Mouse (Mus musculus) erythroblast, adult 5-6 weeks (primary cell): Measurements from ENCODE around the gene Vmn1r230. TPM values are rescaled to one million over a fixed set of nuclear protein-coding genes. Genes with fewer than 3 reads are reported as not detected.

Experiments
- ATAC-seq: replicated peaks from 2 replicates; pipeline ENCODE4 v1.8.0; 2016; ENCODE audit warnings: moderate number of reproducible peaks, mild to moderate bottlenecking, moderate TSS enrichment, inconsistent platforms; ENCODE audit not compliant: poor library complexity, low FRiP score, severe bottlenecking
- total RNA-seq, 2 experiments: library from RNA; stranded (forward) in 1 of 2; stranded (reverse) in 1 of 2; fragments of 150-400 nt in 1 of 2; fragments of 200-764, 138-1000 nt in 1 of 2; gene quantifications; 2 replicates each; pipeline versions ENCODE4 v1.2.3 to v1.2.4; 2015 to 2017; ENCODE audit warnings: low replicate concordance in 2 of 2

The Vmn1r230 gene
- total RNA-seq (2015; ENCODE audit: low replicate concordance) (not detected in 2 replicates), total RNA-seq (2017; ENCODE audit: low replicate concordance) (not detected in 2 replicates)

DNA sequence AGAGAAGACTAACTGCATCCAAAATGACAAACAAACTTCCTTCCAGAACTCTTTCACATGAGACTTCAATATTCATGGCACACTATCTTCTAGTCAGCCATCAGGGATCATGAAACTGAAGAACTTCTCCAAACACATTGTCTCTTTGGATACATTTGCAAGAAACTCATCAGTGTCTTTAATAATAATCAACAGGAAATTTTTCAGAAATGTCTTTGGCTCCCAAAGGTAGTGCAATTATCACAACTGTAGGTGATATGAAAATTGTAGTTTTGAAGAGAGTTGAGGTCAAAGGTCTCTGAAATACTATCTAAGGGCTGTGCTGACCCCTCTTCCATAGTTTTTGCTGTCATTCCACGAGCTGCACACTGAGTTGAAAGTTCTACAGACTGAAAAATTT lies at the start of gene Vmn1r230:
Vmn1r230 (plus strand) TSS at position 301 of the 400 bp plus-strand sequence.
- no peak for ATAC-seq

DNA sequence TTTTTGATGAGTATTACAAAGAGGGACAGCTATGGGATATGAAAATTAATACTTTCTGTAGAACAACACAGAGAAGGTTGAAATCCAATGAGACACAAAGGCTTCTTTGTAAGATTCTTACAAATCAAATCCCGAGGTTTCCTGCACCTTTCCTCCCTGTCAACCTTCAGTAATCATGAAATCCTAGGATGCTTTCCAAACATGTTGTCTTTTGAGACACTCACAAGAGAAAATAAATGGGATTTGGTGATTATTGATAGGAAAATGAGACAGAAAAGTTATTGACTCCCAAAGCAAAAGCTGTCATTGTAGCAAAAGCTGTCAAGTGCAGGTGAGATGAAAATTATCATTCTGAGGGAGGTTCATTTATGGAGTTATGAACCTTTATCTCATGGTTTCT lies 29.0 kb upstream of the Vmn1r230 start, which contains the start of gene Vmn1r229:
Vmn1r229 (plus strand) TSS at position 301 of the 400 bp plus-strand sequence.
- ATAC-seq: no peak

Other genes with a start within 250 kb of the Vmn1r230 start
- gene Vmn2r110, start 244.0 kb upstream of the Vmn1r230 start, total RNA-seq (2015; ENCODE audit: low replicate concordance): not detected in 2 replicates
- not detected in 2 replicates for gene Vmn2r110, start 244.0 kb upstream of the Vmn1r230 start, total RNA-seq (2017; ENCODE audit: low replicate concordance)
- not detected in 2 replicates for gene Fpr-rs3, start 215.6 kb upstream of the Vmn1r230 start, total RNA-seq (2015; ENCODE audit: low replicate concordance)
- gene Fpr-rs3, start 215.6 kb upstream of the Vmn1r230 start, total RNA-seq (2017; ENCODE audit: low replicate concordance): not detected in 2 replicates
- not detected in 2 replicates for gene Vmn1r226, start 157.6 kb upstream of the Vmn1r230 start, total RNA-seq (2015; ENCODE audit: low replicate concordance)
- gene Vmn1r226, start 157.6 kb upstream of the Vmn1r230 start, total RNA-seq (2017; ENCODE audit: low replicate concordance): not detected in 2 replicates
- not detected in 2 replicates for gene Vmn1r227, start 110.6 kb upstream of the Vmn1r230 start, total RNA-seq (2015; ENCODE audit: low replicate concordance)
- gene Vmn1r227, start 110.6 kb upstream of the Vmn1r230 start, total RNA-seq (2017; ENCODE audit: low replicate concordance): not detected in 2 replicates
- gene Vmn1r228, start 54.3 kb upstream of the Vmn1r230 start, total RNA-seq (2015; ENCODE audit: low replicate concordance): not detected in 2 replicates
- gene Vmn1r228, start 54.3 kb upstream of the Vmn1r230 start, total RNA-seq (2017; ENCODE audit: low replicate concordance): 0.14 TPM in 1 of 2 replicates, not detected in the other
- gene Vmn1r229, start 28.9 kb upstream of the Vmn1r230 start, total RNA-seq (2015; ENCODE audit: low replicate concordance): not detected in 2 replicates
- 0.28 TPM in 1 of 2 replicates, not detected in the other for gene Vmn1r229, start 28.9 kb upstream of the Vmn1r230 start, total RNA-seq (2017; ENCODE audit: low replicate concordance)
- not detected in 2 replicates for gene Vmn1r231, start 64.6 kb downstream of the Vmn1r230 start, total RNA-seq (2015; ENCODE audit: low replicate concordance)
- 2.5 TPM in 1 of 2 replicates, not detected in the other for gene Vmn1r231, start 64.6 kb downstream of the Vmn1r230 start, total RNA-seq (2017; ENCODE audit: low replicate concordance)
- gene Vmn1r232, start 79.3 kb downstream of the Vmn1r230 start, total RNA-seq (2015; ENCODE audit: low replicate concordance): not detected in 2 replicates
- gene Vmn1r232, start 79.3 kb downstream of the Vmn1r230 start, total RNA-seq (2017; ENCODE audit: low replicate concordance): not detected in 2 replicates
- gene Ppp2r1a, start 104.9 kb downstream of the Vmn1r230 start, total RNA-seq (2015; ENCODE audit: low replicate concordance): 126 and 128 TPM in 2 replicates
- 26.9 and 54.6 TPM in 2 replicates for gene Ppp2r1a, start 104.9 kb downstream of the Vmn1r230 start, total RNA-seq (2017; ENCODE audit: low replicate concordance)
- not detected in 2 replicates for gene Vmn1r233, start 156.0 kb downstream of the Vmn1r230 start, total RNA-seq (2015; ENCODE audit: low replicate concordance)
- 0.34 TPM in 1 of 2 replicates, not detected in the other for gene Vmn1r233, start 156.0 kb downstream of the Vmn1r230 start, total RNA-seq (2017; ENCODE audit: low replicate concordance)
- 4.6 and 5.9 TPM in 2 replicates for gene Zfp160, start 168.5 kb downstream of the Vmn1r230 start, total RNA-seq (2015; ENCODE audit: low replicate concordance)
- gene Zfp160, start 168.5 kb downstream of the Vmn1r230 start, total RNA-seq (2017; ENCODE audit: low replicate concordance): 3.6 and 3.9 TPM in 2 replicates